14 mouse cellular contexts compared by ENCODE assay signal in the genomic region with DNA sequence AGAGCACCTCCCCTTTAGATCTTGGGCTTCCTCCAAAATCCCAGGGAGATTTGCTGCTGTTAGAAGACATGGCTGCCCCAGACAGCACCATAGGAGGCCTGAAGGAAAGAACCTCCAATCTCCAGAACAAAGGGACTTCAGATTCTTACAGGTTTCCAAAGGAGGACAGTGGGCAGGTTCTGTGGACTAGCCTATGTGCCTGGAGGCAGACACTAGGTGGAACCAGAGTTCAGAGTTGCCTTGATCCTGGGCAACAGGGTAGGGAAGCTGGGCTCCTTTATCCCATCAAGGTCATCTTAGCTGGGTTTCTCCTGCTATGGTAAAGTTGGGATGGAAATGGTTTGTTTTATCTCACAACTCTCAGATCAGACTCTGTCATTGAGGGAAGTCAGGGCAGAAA. TPM values are rescaled to one million over a fixed set of nuclear protein-coding genes. Genes with fewer than 3 reads are reported as not detected.
A peak's percentile ranks its signal among the peaks of the same experiment; 100 is the strongest.
DNase-seq lines count a peak whose midpoint lies in the region; ATAC-seq and TF ChIP-seq lines count a peak whose summit lies in the region.
"Had no signal": no experiment of that assay in that cellular context is flagged by ENCODE, and none has a peak within 500 bp of the region (broad histone marks: within the 10 kb centered on the region; RNA-seq: fewer than 3 reads in every experiment).

No protein-coding gene starts in this region.

- no peaks in the 10 kb centered on the region for H3K36me3 ChIP-seq in heart, adult 2 months (ENCODE audit: control insufficient read depth, insufficient read depth, low read length)
- H3K36me3 ChIP-seq in heart, embryonic 12.5 days = no peaks in the 10 kb centered on the region
- H3K36me3 ChIP-seq in thymus, adult 2 months (ENCODE audit: control insufficient read depth, insufficient read depth, low read length) = no peaks in the 10 kb centered on the region
- H3K36me3 ChIP-seq in liver, embryonic 14.5 days (replicated peaks; ENCODE audit: control insufficient read depth, insufficient read depth, low read depth) = no peaks in the 10 kb centered on the region
- no peaks in the 10 kb centered on the region for H3K36me3 ChIP-seq in limb, embryonic 10.5 days
- no peaks in the 10 kb centered on the region for H3K36me3 ChIP-seq in forebrain, embryonic 14.5 days (ENCODE audit: control insufficient read depth, insufficient read depth, low read length)
- H3K36me3 ChIP-seq: G1E; heart, embryonic 15.5 days; neural tube, embryonic 15.5 days had no signal

- ATAC-seq in heart, embryonic 12.5 days (ENCODE audit: insufficient number of reproducible peaks, low FRiP score) = no peak
- no peak for ATAC-seq in liver, embryonic 14.5 days (ENCODE audit: insufficient read depth)
- ATAC-seq in forebrain, embryonic 14.5 days = no peak

- H3K9me3 ChIP-seq in heart, embryonic 12.5 days (replicated peaks) = no peaks in the 10 kb centered on the region
- H3K9me3 ChIP-seq in liver, embryonic 14.5 days (ENCODE audit: control insufficient read depth, low read length) = no peaks in the 10 kb centered on the region
- no peaks in the 10 kb centered on the region for H3K9me3 ChIP-seq in limb, embryonic 10.5 days (replicated peaks)
- H3K9me3 ChIP-seq in forebrain, embryonic 14.5 days (replicated peaks; ENCODE audit: control insufficient read depth, low read length) = no peaks in the 10 kb centered on the region
- H3K9me3 ChIP-seq: G1E; heart, embryonic 15.5 days; neural tube, embryonic 15.5 days had no signal

- no peak for TF ChIP-seq EP300 in heart, adult 2 months (IDR thresholded peaks at IDR 0.05; ENCODE audit: insufficient read depth, low read depth, low read length)
- no peak for TF ChIP-seq EP300 in liver, embryonic 14.5 days (IDR thresholded peaks at IDR 0.05; ENCODE audit: low read depth)

- no peaks in the 10 kb centered on the region for H3K4me1 ChIP-seq in heart, adult 2 months (ENCODE audit: control insufficient read depth, insufficient read depth, low read length)
- H3K4me1 ChIP-seq in heart, embryonic 12.5 days (replicated peaks) = peaks cover 2% of the 10 kb centered on the region; the same call in 1 of the 2 replicates
- no peaks in the 10 kb centered on the region for H3K4me1 ChIP-seq in thymus, adult 2 months (replicated peaks; ENCODE audit: control insufficient read depth, insufficient read depth, low read length)
- peaks cover 0 to 1% of the 10 kb centered on the region in 2 experiments; a peak in 2 of 4 replicates for H3K4me1 ChIP-seq in liver, embryonic 14.5 days (replicated peaks; ENCODE audit: control insufficient read depth in 2 of 2, insufficient read depth in 2 of 2, low read length in 1 of 2)
- H3K4me1 ChIP-seq in limb, embryonic 10.5 days = no peaks in the 10 kb centered on the region
- H3K4me1 ChIP-seq in forebrain, embryonic 14.5 days (ENCODE audit: control insufficient read depth, insufficient read depth, low read length) = no peaks in the 10 kb centered on the region
- H3K4me1 ChIP-seq: heart, embryonic 15.5 days; neural tube, embryonic 15.5 days had no signal

- no peaks in the 10 kb centered on the region for H3K79me2 ChIP-seq in heart, adult 2 months (replicated peaks; ENCODE audit: control insufficient read depth, insufficient read depth, low read length)

- no peak overlapping the region for H3K4me3 ChIP-seq in heart, adult 2 months
- no peak overlapping the region for H3K4me3 ChIP-seq in heart, embryonic 12.5 days
- no peak overlapping the region for H3K4me3 ChIP-seq in thymus, adult 2 months (ENCODE audit: control insufficient read depth, insufficient read depth, low read length)
- H3K4me3 ChIP-seq in liver, embryonic 14.5 days (ENCODE audit: insufficient read depth in 1 of 2, low read depth in 2 of 2, low read length in 2 of 2) = no peak overlapping the region
- no peak overlapping the region for H3K4me3 ChIP-seq in limb, embryonic 10.5 days
- H3K4me3 ChIP-seq in forebrain, embryonic 14.5 days (ENCODE audit: low read depth, low read length) = no peak overlapping the region
- H3K4me3 ChIP-seq: erythroblast, embryonic 14.5 days; heart, embryonic 15.5 days; neural tube, embryonic 15.5 days had no signal

- no peak overlapping the region for H3K9ac ChIP-seq in heart, adult 2 months (ENCODE audit: low read depth, low read length)
- no peak overlapping the region for H3K9ac ChIP-seq in heart, embryonic 12.5 days
- no peak overlapping the region for H3K9ac ChIP-seq in liver, embryonic 14.5 days (replicated peaks)
- no peak overlapping the region for H3K9ac ChIP-seq in forebrain, embryonic 14.5 days (ENCODE audit: low read length)
- H3K9ac ChIP-seq: heart, embryonic 15.5 days; neural tube, embryonic 15.5 days had no signal

- DNase-seq in heart, adult 2 months = peak in 1 of 2 experiments; percentile 14
- DNase-seq in thymus, postnatal 14 days = peak; percentile 11
- no peak for DNase-seq in thymus, adult 2 months
- no peak for DNase-seq in liver, embryonic 14.5 days (ENCODE audit: low read depth in 3 of 3, low spot score in 3 of 3)
- peak; percentile 43 for DNase-seq in testis, postnatal 10 days (ENCODE audit: low spot score)
- DNase-seq in limb, embryonic 10.5 days (ENCODE audit: low spot score) = no peak
- no peak for DNase-seq in forebrain, embryonic 14.5 days (ENCODE audit: low spot score)
- DNase-seq: cerebellum, adult 2 months; layer of hippocampus, adult 9-11 months had no signal

- H3K27me3 ChIP-seq in heart, adult 2 months (ENCODE audit: control insufficient read depth, insufficient read depth, low read length) = no peaks in the 10 kb centered on the region
- H3K27me3 ChIP-seq in heart, embryonic 12.5 days (replicated peaks) = no peaks in the 10 kb centered on the region
- H3K27me3 ChIP-seq in thymus, adult 2 months (ENCODE audit: control insufficient read depth, insufficient read depth, low read length) = no peaks in the 10 kb centered on the region
- no peaks in the 10 kb centered on the region for H3K27me3 ChIP-seq in liver, embryonic 14.5 days (ENCODE audit: control insufficient read depth, insufficient read depth, low read length)
- no peaks in the 10 kb centered on the region for H3K27me3 ChIP-seq in limb, embryonic 10.5 days (ENCODE audit: low read depth, poor library complexity, severe bottlenecking)
- H3K27me3 ChIP-seq in forebrain, embryonic 14.5 days (replicated peaks; ENCODE audit: control insufficient read depth, insufficient read depth, low read length) = no peaks in the 10 kb centered on the region
- H3K27me3 ChIP-seq: heart, embryonic 15.5 days; neural tube, embryonic 15.5 days had no signal

- peak; percentile 49 for TF ChIP-seq CTCF in heart, adult 2 months (IDR thresholded peaks at IDR 0.05)
- no peak for TF ChIP-seq CTCF in thymus, adult 2 months (IDR thresholded peaks at IDR 0.05; ENCODE audit: borderline replicate concordance, control insufficient read depth, extremely low read depth, insufficient read depth, low read length, poor library complexity)
- peak; percentile 65 for TF ChIP-seq CTCF in liver, embryonic 14.5 days (IDR thresholded peaks at IDR 0.05; ENCODE audit: low read depth)

- no peak overlapping the region for H3K4me2 ChIP-seq in heart, embryonic 12.5 days
- no peak overlapping the region for H3K4me2 ChIP-seq in liver, embryonic 14.5 days (ENCODE audit: low read depth)
- no peak overlapping the region for H3K4me2 ChIP-seq in forebrain, embryonic 14.5 days (ENCODE audit: low read length)
- H3K4me2 ChIP-seq: heart, embryonic 15.5 days; neural tube, embryonic 15.5 days had no signal

- TF ChIP-seq POLR2A in heart, adult 2 months (IDR thresholded peaks at IDR 0.05; ENCODE audit: insufficient read depth, low read depth, low read length) = no peak
- TF ChIP-seq POLR2A in thymus, adult 2 months (IDR thresholded peaks at IDR 0.05; ENCODE audit: control insufficient read depth, extremely low read depth, insufficient read depth, low read length, poor library complexity) = no peak

- intact Hi-C loops in heart, adult 2 months (cut with DNase I) = loop anchor here (10.0 kb wide), 1 partner anchor 273 kb away; no protein-coding TSS in a partner anchor

- H3K27ac ChIP-seq in heart, adult 2 months = no peak overlapping the region
- no peak overlapping the region for H3K27ac ChIP-seq in heart, embryonic 12.5 days (ENCODE audit: poor library complexity, severe bottlenecking)
- no peak overlapping the region for H3K27ac ChIP-seq in thymus, adult 2 months (ENCODE audit: control insufficient read depth, insufficient read depth, low read length)
- no peak overlapping the region for H3K27ac ChIP-seq in liver, embryonic 14.5 days
- H3K27ac ChIP-seq in limb, embryonic 10.5 days = no peak overlapping the region
- H3K27ac ChIP-seq in forebrain, embryonic 14.5 days (ENCODE audit: low read depth, low read length) = no peak overlapping the region
- H3K27ac ChIP-seq: heart, embryonic 15.5 days; neural tube, embryonic 15.5 days had no signal

RNA-seq across cellular contexts. Expression of gene Eif2a, which starts 14.0 kb away (rescaled TPM):
- 10 to 100 TPM; 32.0 to 42.0 TPM for total RNA-seq in heart, adult 2 months (2021)
- polyA plus RNA-seq in heart, adult 2 months (2012; rRNA removed) = 9.3 and 27.5 TPM in 2 replicates
- 36.5 and 36.9 TPM in 2 replicates for polyA plus RNA-seq in heart, embryonic 12.5 days (2016; fragmentation: Nextera tagmentation; extraction: Ambion mirVana)
- 13.0 and 14.1 TPM in 2 replicates for polyA plus RNA-seq in thymus, adult 2 months (2012; rRNA removed)
- polyA plus RNA-seq in liver, embryonic 14.5 days (2012; rRNA removed) = 22.7 and 35.4 TPM in 2 replicates
- 29.3 and 34.1 TPM in 2 replicates for polyA plus RNA-seq in liver, embryonic 14.5 days (2014; fragmentation: Nextera tagmentation; extraction: Ambion mirVana)
- 60.3 and 62.8 TPM in 2 replicates for polyA plus RNA-seq in limb, embryonic 10.5 days (2016; fragmentation: Nextera tagmentation; extraction: Ambion mirVana)
- 54.9 and 56.0 TPM in 2 replicates for polyA plus RNA-seq in forebrain, embryonic 14.5 days (2014; fragmentation: Nextera tagmentation; extraction: Ambion mirVana)

RNA-seq across cellular contexts. Expression of gene Serp1, which starts 14.1 kb away (rescaled TPM):
- total RNA-seq in heart, adult 2 months (2021) = 10 to 100 TPM; 12.2 to 12.3 TPM
- polyA plus RNA-seq in heart, adult 2 months (2012; rRNA removed) = 6.8 and 9.0 TPM in 2 replicates
- 108 and 109 TPM in 2 replicates for polyA plus RNA-seq in heart, embryonic 12.5 days (2016; fragmentation: Nextera tagmentation; extraction: Ambion mirVana)
- polyA plus RNA-seq in thymus, adult 2 months (2012; rRNA removed) = 33.9 and 38.1 TPM in 2 replicates
- polyA plus RNA-seq in liver, embryonic 14.5 days (2012; rRNA removed) = 27.6 and 32.5 TPM in 2 replicates
- 91.2 and 96.1 TPM in 2 replicates for polyA plus RNA-seq in liver, embryonic 14.5 days (2014; fragmentation: Nextera tagmentation; extraction: Ambion mirVana)
- polyA plus RNA-seq in limb, embryonic 10.5 days (2016; fragmentation: Nextera tagmentation; extraction: Ambion mirVana) = 151 and 167 TPM in 2 replicates
- polyA plus RNA-seq in forebrain, embryonic 14.5 days (2014; fragmentation: Nextera tagmentation; extraction: Ambion mirVana) = 95.1 and 97.4 TPM in 2 replicates

Comparison
In these comparisons a context has a peak if more than half of its experiments do, and no peak if none do; other contexts are left out.
1. DNase-seq: peak in thymus, postnatal 14 days (single experiment) and testis, postnatal 10 days (single experiment); none in thymus, adult 2 months (single experiment), liver, embryonic 14.5 days (0 of 3), limb, embryonic 10.5 days (single experiment) and forebrain, embryonic 14.5 days (single experiment).